Mouse (Mus musculus) lung, postnatal 0 days (tissue): ENCODE data around the gene Lrrc56. TPM values are rescaled to one million over a fixed set of nuclear protein-coding genes. Genes with fewer than 3 reads are reported as not detected.

ENCODE experiments used
- ATAC-seq: fragments of 200-750 bp; cut with Nextera tagmentation; 2 replicates; pipeline ENCODE4 v1.8.0; 2017; ENCODE audit warnings: moderate library complexity
- DNase-seq: peaks from one replicate; pipeline ENCODE4 v3.0.0-alpha.2; 2016; ENCODE audit warnings: low spot score
- H3K27ac ChIP-seq: fragments of 300-500 bp; sonication (generic); 2 replicates; pipeline ENCODE4 v1.5.1; 2014; ENCODE audit warnings: antibody characterized with exemption, mild to moderate bottlenecking, low read length, mixed read lengths
- H3K27me3 ChIP-seq: fragments of 300-500 bp; sonication (generic); replicated peaks from 2 replicates; pipeline ENCODE4 v1.6.1; 2014; ENCODE audit warnings: low read length, mixed read lengths; ENCODE audit not compliant: insufficient read depth
- H3K36me3 ChIP-seq: fragments of 300-500 bp; sonication (generic); 2 replicates; pipeline ENCODE4 v1.6.1; 2014; ENCODE audit warnings: low read length, mixed read lengths; ENCODE audit not compliant: insufficient read depth
- H3K4me1 ChIP-seq: fragments of 300-500 bp; sonication (generic); 2 replicates; pipeline ENCODE4 v1.6.1; 2014; ENCODE audit warnings: antibody characterized with exemption, low read depth, low read length, mixed read lengths; ENCODE audit not compliant: insufficient read depth
- H3K4me2 ChIP-seq: fragments of 300-500 bp; sonication (generic); replicated peaks from 2 replicates; pipeline ENCODE4 v1.6.1; 2014; ENCODE audit warnings: low read depth, mild to moderate bottlenecking, low read length, moderate library complexity, mixed read lengths
- H3K4me3 ChIP-seq: fragments of 300-500 bp; sonication (generic); 2 replicates; pipeline ENCODE4 v1.5.1; 2014; ENCODE audit warnings: low read depth, low read length
- H3K9ac ChIP-seq: fragments of 300-500 bp; sonication (generic); replicated peaks from 2 replicates; pipeline ENCODE4 v1.6.1; 2014; ENCODE audit warnings: low read depth, mild to moderate bottlenecking
- H3K9me3 ChIP-seq: fragments of 300-500 bp; sonication (generic); 2 replicates; pipeline ENCODE4 v1.6.1; 2016; ENCODE audit warnings: low read length, mixed read lengths
- CTCF ChIP-seq: IDR thresholded peaks from 2 replicates; pipeline ENCODE4 v1.5.1; 2016; ENCODE audit warnings: antibody characterized with exemption, mild to moderate bottlenecking
- EP300 ChIP-seq: IDR thresholded peaks from 2 replicates; pipeline ENCODE4 v1.6.1; 2016; ENCODE audit warnings: antibody characterized with exemption, mild to moderate bottlenecking, control low read depth
- WGBS: fragments of 180-500 bp; shearing (Covaris S2); extraction: QIAGEN DNeasy Blood & Tissue Kit; methylation state at CpG from one replicate; pipeline ENCODE4 v1.1.7; 2014; 5-methylcytosine and 5-hydroxymethylcytosine counted together
- polyA plus RNA-seq: library from polyadenylated mRNA; unstranded; fragments of >200 nt; fragmentation: Nextera tagmentation; extraction: Ambion mirVana; gene quantifications from 2 replicates; pipeline ENCODE4 v1.2.1, GENCODE M21; 2015

Gene Lrrc56
- polyA plus RNA-seq, 1 experiment from 2014 or later = 6.8 TPM

GRCm38 (mm10) chr7:141214310-141214709 is 20.4 kb downstream of the Lrrc56 start:
- H3K36me3 ChIP-seq = no peaks in the 10 kb centered on the region
- TF ChIP-seq EP300 (no peak), CTCF (no peak)
- no peak overlapping the region for H3K4me2 ChIP-seq
- no peak overlapping the region for H3K4me3 ChIP-seq
- H3K9me3 ChIP-seq = no peaks in the 10 kb centered on the region
- ATAC-seq (no peak), DNase-seq (no peak)
- H3K4me1 ChIP-seq = peaks cover 8% of the 10 kb centered on the region; the same call in 1 of the 2 replicates
- WGBS = 45% methylated on average over 3 of the region's 3 CpGs
- H3K27ac ChIP-seq = no peak overlapping the region
- H3K27me3 ChIP-seq = 0 out of 2 replicates have a peak, but pooled peaks cover 3% of the 10 kb centered on the region
- H3K9ac ChIP-seq = no peak overlapping the region

- TF ChIP-seq CTCF = no peak
- no peak for TF ChIP-seq EP300
- Histone ChIP-seq H3K27ac (peak within 1 kb of the TSS; percentile 95), H3K36me3 (no peaks in the 10 kb centered on the region), H3K4me2 (peak within 1 kb of the TSS; percentile 97), H3K27me3 (no peaks in the 10 kb centered on the region), H3K9ac (peak within 1 kb of the TSS; percentile 72), H3K9me3 (no peaks in the 10 kb centered on the region), H3K4me1 (peaks cover 8% of the 10 kb centered on the region; the same call in 1 of the 2 replicates), H3K4me3 (peak within 1 kb of the TSS; percentile 58)
- under 1% methylated on average over 40 of the region's 41 CpGs for WGBS
- peak; percentile 90 for ATAC-seq
- peak; percentile 97 for DNase-seq
These were observed 21.3 kb downstream of the Lrrc56 start, which contains the start of gene Rassf7 for GRCm38 (mm10) chr7:141215101-141215879. TSS of gene Rassf7 (plus strand) at chr7:141215860.

- ATAC-seq (peak; percentile 81), DNase-seq (peak; percentile 94)
- 1% methylated on average over 37 of the region's 42 CpGs for WGBS
These were observed 22.1 kb downstream of the Lrrc56 start for GRCm38 (mm10) chr7:141215880-141216733.

GRCm38 (mm10) chr7:141216894-141217293 is 22.9 kb downstream of the Lrrc56 start:
- no peaks in the 10 kb centered on the region for H3K36me3 ChIP-seq
- no peak for ATAC-seq
- WGBS = 77% methylated on average over 11 of the region's 11 CpGs
- peak overlapping the region; percentile 58 for H3K4me3 ChIP-seq
- no peaks in the 10 kb centered on the region for H3K27me3 ChIP-seq
- DNase-seq = no peak
- peak overlapping the region; percentile 97 for H3K4me2 ChIP-seq
- no peaks in the 10 kb centered on the region for H3K9me3 ChIP-seq
- peaks cover 18% of the 10 kb centered on the region; the same call in 1 of the 2 replicates for H3K4me1 ChIP-seq
- peak overlapping the region; percentile 29; the same call in 1 of the 2 replicates for H3K9ac ChIP-seq
- H3K27ac ChIP-seq = peak overlapping the region; percentile 95
- TF ChIP-seq CTCF (no peak), EP300 (no peak)

More at GRCm38 (mm10) chr7:141215880-141216733, 22.1 kb downstream of the Lrrc56 start:
- H3K9ac ChIP-seq = peak overlapping the region; percentile 72
- TF ChIP-seq EP300 = peak; percentile 57
- peak; percentile 17; the same call in 1 of the 2 replicates for TF ChIP-seq CTCF
- H3K9me3 ChIP-seq = no peaks in the 10 kb centered on the region
- peaks cover 16% of the 10 kb centered on the region; the same call in 1 of the 2 replicates for H3K4me1 ChIP-seq
- H3K36me3 ChIP-seq = no peaks in the 10 kb centered on the region
- peak overlapping the region; percentile 58 for H3K4me3 ChIP-seq
- H3K4me2 ChIP-seq = peak overlapping the region; percentile 97
- peak overlapping the region; percentile 95 for H3K27ac ChIP-seq
- no peaks in the 10 kb centered on the region for H3K27me3 ChIP-seq

GRCm38 (mm10) chr7:141217343-141218013 is 23.5 kb downstream of the Lrrc56 start:
- ATAC-seq = no peak
- 83% methylated on average over 17 of the region's 17 CpGs for WGBS
- TF ChIP-seq CTCF = no peak
- TF ChIP-seq EP300 = no peak
- no peaks in the 10 kb centered on the region for H3K9me3 ChIP-seq
- H3K9ac ChIP-seq = peak overlapping the region; percentile 8; the same call in 1 of the 2 replicates
- peak overlapping the region; percentile 97 for H3K4me2 ChIP-seq
- H3K27ac ChIP-seq = no peak overlapping the region
- H3K4me3 ChIP-seq = peak overlapping the region; percentile 58; the same call in 1 of the 2 replicates
- no peak for DNase-seq
- H3K27me3 ChIP-seq = no peaks in the 10 kb centered on the region
- no peaks in the 10 kb centered on the region for H3K36me3 ChIP-seq
- peaks cover 23% of the 10 kb centered on the region for H3K4me1 ChIP-seq
